Comparison of ENCODE assay signal across 8 mouse cellular contexts in genomic region chr7:81706027-81706415, GRCm38 (mm10). TPM values are rescaled to one million over a fixed set of nuclear protein-coding genes. Genes with fewer than 3 reads are reported as not detected.
DNase-seq lines count a peak whose midpoint lies in the region; ATAC-seq lines count a peak whose summit lies in the region.

No protein-coding gene starts in this region.

- WGBS in limb, embryonic 12.5 days, result 26% methylated on average over 12 of the region's 12 CpGs
- WGBS in stomach, embryonic 14.5 days, result 28% methylated on average over 12 of the region's 12 CpGs

- no peak for ATAC-seq in limb, embryonic 12.5 days (ENCODE audit: insufficient number of reproducible peaks, insufficient read depth, low FRiP score, low TSS enrichment, low read depth)
- ATAC-seq in stomach, embryonic 14.5 days (ENCODE audit: insufficient number of reproducible peaks, insufficient read depth, low FRiP score, low read depth), result no peak

- peaks cover 8% of the 10 kb centered on the region; the same call in 1 of the 2 replicates for H3K9me3 ChIP-seq in limb, embryonic 12.5 days
- peaks cover 4% of the 10 kb centered on the region; the same call in 1 of the 2 replicates for H3K9me3 ChIP-seq in stomach, embryonic 14.5 days (ENCODE audit: control insufficient read depth, low read depth, low read length)

- peak; percentile 42 to 53 for DNase-seq in frontal cortex, postnatal 36 days (ENCODE audit: low spot score in 2 of 2)
- no peak for DNase-seq in frontal cortex, postnatal 10 days (ENCODE audit: low spot score in 2 of 2)
- peak; percentile 47 for DNase-seq in right cerebral cortex, adult 18-20 months
- no peak for DNase-seq in right cerebral cortex, postnatal 10 days (ENCODE audit: low spot score in 2 of 2)
- DNase-seq in natural killer cell, adult 2 months (ENCODE audit: low spot score in 2 of 2), result no peak
- DNase-seq in thymus, postnatal 36 days, result no peak

- peak overlapping the region; percentile 85 for H3K4me2 ChIP-seq in limb, embryonic 12.5 days
- peak overlapping the region; percentile 90 for H3K4me2 ChIP-seq in stomach, embryonic 14.5 days (replicated peaks; ENCODE audit: low read depth, low read length)

- H3K4me3 ChIP-seq in limb, embryonic 12.5 days (replicated peaks), result peak overlapping the region; percentile 69
- peak overlapping the region; percentile 51 for H3K4me3 ChIP-seq in stomach, embryonic 14.5 days (ENCODE audit: low read depth, low read length)

- H3K9ac ChIP-seq in limb, embryonic 12.5 days (replicated peaks), result peak overlapping the region; percentile 79
- H3K9ac ChIP-seq in stomach, embryonic 14.5 days (replicated peaks; ENCODE audit: low read depth, low read length), result peak overlapping the region; percentile 58

- peaks cover 56% of the 10 kb centered on the region for H3K27me3 ChIP-seq in limb, embryonic 12.5 days
- H3K27me3 ChIP-seq in stomach, embryonic 14.5 days (ENCODE audit: control insufficient read depth, insufficient read depth, low read length), result 0 out of 2 replicates have a peak, but pooled peaks cover 2% of the 10 kb centered on the region

- peak overlapping the region; percentile 79 for H3K27ac ChIP-seq in limb, embryonic 12.5 days
- H3K27ac ChIP-seq in stomach, embryonic 14.5 days (ENCODE audit: low read length), result no peak overlapping the region; the same call in 1 of the 2 replicates

- H3K4me1 ChIP-seq in limb, embryonic 12.5 days (replicated peaks), result peaks cover 22% of the 10 kb centered on the region
- H3K4me1 ChIP-seq in stomach, embryonic 14.5 days (ENCODE audit: control insufficient read depth, insufficient read depth, low read length), result peaks cover 6% of the 10 kb centered on the region; the same call in 1 of the 2 replicates

- H3K36me3 ChIP-seq in limb, embryonic 12.5 days, result peaks cover 3% of the 10 kb centered on the region; the same call in 1 of the 2 replicates
- H3K36me3 ChIP-seq in stomach, embryonic 14.5 days (ENCODE audit: control insufficient read depth, insufficient read depth, low read length), result no peaks in the 10 kb centered on the region

RNA-seq across cellular contexts. Expression of gene Homer2, which starts 1.3 kb away (rescaled TPM):
- polyA plus RNA-seq in limb, embryonic 12.5 days (2016; fragmentation: Nextera tagmentation; extraction: Ambion mirVana), result 42.5 and 46.7 TPM in 2 replicates
- 19.5 and 21.9 TPM in 2 replicates for polyA plus RNA-seq in stomach, embryonic 14.5 days (2014; fragmentation: Nextera tagmentation; extraction: Ambion mirVana)

RNA-seq across cellular contexts. Expression of gene Ramac, which starts 56.7 kb away (rescaled TPM):
- 113 and 114 TPM in 2 replicates for polyA plus RNA-seq in limb, embryonic 12.5 days (2016; fragmentation: Nextera tagmentation; extraction: Ambion mirVana)
- polyA plus RNA-seq in stomach, embryonic 14.5 days (2014; fragmentation: Nextera tagmentation; extraction: Ambion mirVana), result 131 and 134 TPM in 2 replicates

Comparison
In these comparisons a context has a peak if more than half of its experiments do, and no peak if none do; other contexts are left out.
1. DNase-seq: peak in frontal cortex, postnatal 36 days (2 of 2) and right cerebral cortex, adult 18-20 months (single experiment); none in frontal cortex, postnatal 10 days (0 of 2), right cerebral cortex, postnatal 10 days (0 of 2), natural killer cell, adult 2 months (0 of 2) and thymus, postnatal 36 days (0 of 2).